Mouse (Mus musculus) thymus, postnatal 36 days (tissue): ENCODE results near the gene Cfap61.

Experiments
- DNase-seq, 2 experiments: peaks; one replicate each; pipeline ENCODE4 v3.0.0; 2022; ENCODE audit warnings: mixed read lengths in 2 of 2

Gene Cfap61

DNA sequence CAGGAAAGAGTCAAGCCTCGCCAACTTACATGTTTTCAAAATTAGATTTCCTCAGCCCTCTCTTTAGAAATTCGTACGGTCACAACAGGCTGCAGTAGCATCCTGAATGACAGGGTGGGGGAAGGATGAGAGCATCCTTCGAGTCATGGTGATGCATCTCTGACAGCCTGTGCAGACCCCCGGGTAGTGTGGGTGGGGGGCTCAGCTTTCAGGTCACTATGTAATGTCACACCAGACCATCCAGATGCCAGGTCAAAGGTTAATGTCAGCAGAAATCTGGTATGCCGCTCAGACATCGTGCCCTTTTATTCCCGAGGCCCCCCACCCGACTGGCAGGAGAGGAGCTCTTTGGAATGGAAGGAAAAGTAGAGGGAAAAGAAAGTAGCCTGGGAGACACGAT is 15.7 kb downstream of the Cfap61 start:
- DNase-seq, result no peak

DNA sequence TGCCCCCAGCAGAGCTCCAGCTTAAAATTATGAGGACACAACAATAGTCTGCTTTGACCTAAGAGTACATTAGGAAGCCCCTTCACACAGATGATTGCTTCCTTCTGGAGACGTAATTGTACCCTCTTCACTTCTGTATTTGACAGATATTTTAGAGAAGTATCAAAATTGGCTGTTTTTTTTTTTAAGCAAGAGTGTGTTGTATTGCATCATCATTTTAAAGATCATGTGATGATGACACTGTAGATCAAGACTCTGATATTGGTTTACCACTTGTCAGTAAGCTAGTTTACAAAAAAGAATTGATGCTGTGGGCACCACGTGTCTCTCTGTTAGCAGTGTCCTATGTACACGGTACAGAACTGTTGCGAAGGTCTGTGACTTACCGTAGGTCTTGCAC is 18.1 kb downstream of the Cfap61 start:
- DNase-seq, result no peak

DNA sequence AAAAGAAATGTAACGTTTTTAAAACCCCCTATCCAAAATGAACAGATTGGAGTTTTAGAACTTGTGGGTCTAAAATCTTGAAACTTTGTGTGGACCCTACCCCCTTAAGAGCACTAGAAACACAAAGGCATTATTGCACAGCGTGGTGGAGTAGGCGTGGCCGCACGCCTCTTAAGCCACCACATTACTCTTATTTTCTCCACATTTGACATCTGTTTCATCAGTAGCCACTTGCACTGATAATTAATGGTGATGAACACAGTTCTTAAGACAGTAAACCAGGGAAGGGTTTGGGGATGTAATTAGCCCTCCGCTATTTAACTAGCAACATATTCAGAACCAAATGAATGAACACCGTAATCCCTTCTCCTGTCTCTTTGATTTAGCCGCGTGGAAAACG is 21.3 kb downstream of the Cfap61 start:
- no peak for DNase-seq

DNA sequence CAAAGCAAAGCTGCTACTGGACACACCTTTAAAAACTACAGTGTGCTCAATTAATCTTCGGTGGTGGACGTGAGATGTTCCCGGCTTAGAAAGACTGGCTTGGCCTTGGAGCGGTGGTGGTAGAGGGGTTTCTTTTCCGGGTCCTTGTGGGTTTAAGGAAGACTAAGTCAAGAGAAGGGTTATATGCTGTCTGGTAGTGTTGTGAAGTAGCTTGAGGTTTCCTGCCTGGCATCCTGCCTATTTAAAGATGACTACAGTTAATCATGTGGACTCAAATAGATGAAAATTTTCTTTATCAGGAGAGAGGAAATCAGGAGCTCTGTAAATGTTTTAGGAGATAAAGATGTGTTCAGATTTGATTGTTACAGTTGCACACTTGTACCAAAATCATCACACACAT is 21.7 kb downstream of the Cfap61 start:
- DNase-seq, result no peak

DNA sequence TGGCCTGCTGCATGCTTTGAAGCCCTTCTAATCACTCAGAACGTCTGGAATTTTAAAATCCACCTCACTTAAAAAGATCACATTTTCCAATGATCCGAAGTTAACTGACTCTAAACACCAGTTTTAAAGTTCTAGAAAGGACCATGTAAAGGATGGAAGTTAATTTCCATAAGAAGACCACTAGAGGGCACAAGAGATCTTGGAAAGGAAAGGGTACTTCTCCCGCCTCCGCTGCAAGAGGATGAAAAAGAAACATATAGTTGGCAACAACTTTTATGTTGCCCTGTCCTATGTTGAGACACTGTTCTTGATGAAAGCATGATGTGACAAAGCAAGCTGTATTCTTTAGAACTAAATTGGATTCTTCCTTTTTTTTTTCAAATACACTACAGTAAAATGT is 22.9 kb downstream of the Cfap61 start:
- DNase-seq, result no peak

DNA sequence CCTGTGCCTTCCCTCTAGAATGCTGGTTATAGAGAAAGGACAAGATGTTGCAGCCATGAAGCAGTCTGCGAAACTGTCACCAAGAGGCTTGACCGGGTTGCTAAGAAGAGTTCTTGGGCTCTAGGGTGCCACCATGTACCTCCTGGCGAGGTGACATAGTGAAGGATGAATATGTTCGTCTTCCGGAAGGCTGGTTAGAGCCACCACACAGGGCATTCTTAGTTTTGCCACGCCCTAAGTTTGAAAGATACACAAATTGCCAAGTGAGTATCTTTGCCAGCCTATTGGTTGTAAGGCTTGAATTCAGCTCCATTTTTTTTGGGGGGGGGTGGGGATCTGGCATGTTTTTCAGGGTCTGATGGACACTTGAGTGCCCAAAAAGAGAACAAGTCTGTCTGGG is 23.5 kb downstream of the Cfap61 start:
- DNase-seq, result no peak

DNA sequence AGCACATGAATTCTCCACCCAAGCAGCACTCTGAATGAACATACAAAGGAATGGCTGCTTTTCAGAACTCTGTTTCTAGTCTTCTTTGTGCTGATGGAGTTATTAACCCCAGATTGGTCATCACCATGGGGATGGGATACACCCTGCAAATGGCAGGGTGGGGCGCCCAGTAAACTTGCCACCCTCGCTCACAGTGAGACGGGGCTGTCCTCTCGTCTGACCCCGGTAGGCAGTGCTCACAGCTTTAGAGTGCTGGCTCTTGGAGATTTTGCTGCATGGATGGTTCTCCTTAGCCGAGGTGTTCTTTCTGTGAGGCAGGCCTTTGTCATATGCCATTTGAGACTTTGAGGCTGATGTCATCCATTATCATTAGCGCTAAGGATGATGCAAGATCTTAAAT is 24.0 kb downstream of the Cfap61 start:
- DNase-seq, result no peak

DNA sequence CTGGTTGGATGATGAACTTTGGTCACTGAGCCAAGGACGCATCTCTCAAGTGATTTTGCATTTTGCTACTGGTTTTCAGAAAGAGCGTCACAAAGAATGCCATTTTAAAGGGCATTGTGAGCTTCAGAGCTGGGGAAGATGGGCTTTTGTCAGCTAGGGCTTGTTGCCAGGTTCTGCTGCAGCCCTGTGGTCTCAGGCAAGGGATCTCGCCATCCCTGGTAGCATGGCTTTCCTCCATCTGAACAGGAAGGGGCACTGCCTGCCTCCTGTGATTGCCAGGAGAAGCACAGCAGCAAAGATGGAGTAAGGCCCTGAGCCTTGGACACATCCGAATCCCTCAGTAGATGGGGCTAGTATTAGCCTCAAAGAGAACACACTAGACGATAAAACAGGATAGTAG is 27.3 kb downstream of the Cfap61 start:
- no peak for DNase-seq

DNA sequence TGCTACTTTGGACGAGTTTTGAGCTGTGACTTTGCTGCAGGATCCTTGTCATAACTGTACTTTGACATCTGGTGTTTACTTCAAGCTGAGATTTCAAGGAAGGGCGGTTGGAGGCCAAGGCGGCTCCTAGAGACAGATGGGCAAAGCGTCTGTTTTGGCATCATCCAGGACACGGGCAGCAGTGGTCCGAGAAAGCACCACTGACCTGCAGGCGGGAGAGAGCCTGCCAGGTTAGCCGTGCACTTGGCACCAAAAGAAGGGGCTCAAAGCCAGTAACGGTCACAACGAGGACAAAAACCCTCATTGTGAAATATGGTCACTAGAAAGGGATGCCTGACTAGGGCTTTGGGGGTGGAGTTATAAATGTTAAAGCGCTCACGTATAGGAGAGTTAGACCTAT is 36.2 kb downstream of the Cfap61 start:
- DNase-seq, result no peak

DNA sequence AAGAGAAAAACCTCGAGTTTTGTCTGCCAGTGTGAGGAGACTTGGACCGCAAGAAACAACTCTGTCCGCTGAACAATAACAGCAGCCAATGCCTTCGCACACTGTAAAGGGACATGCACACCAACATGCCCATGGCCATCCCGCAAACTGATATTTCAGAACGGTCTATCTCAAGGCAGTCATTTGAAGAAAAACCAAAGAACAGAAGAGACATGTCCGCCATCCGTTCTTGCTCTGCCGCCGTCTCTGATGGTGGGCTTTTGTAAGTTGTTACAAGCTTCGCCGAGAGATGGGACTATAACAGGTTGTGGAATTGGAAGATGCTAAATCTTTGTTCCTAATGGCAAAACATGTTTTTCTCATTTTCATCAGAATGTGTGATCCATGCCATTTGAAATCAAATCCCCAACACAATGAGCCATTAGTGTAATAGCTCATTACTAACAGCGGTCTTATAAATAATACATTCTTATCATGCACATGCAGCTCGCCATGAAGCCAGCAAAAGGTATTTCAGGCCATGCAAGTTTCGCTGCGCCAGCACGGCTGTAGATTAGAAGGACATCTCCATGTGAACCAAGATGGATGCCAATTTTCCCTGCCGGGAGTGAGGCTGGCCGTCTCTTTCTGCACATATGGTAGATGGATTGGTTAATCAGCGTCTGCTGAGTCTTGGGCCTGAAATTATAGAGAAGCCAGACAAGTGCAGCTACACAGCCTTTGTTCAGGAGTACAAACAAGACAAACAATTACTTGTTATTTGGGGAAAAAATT is 36.8 kb downstream of the Cfap61 start:
- no peak for DNase-seq

DNA sequence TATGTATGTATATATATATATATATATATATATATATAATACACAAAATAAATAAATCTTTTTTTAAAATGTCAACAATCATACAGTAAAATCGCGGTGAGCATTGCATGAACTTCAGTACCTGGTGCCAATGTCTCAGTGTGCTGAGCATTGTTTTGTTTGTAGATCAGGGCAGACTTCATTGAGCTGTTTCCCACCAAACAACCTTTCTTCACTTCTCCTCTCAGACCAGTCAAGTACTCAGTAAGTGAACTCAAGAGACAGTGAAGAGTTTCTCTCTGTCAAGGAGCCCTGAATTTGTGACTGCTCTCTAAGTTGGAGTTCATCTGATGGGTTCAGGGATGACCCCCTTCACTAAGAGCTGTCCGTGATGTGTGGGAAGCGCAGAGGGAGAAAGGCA is 38.0 kb downstream of the Cfap61 start:
- no peak for DNase-seq

DNA sequence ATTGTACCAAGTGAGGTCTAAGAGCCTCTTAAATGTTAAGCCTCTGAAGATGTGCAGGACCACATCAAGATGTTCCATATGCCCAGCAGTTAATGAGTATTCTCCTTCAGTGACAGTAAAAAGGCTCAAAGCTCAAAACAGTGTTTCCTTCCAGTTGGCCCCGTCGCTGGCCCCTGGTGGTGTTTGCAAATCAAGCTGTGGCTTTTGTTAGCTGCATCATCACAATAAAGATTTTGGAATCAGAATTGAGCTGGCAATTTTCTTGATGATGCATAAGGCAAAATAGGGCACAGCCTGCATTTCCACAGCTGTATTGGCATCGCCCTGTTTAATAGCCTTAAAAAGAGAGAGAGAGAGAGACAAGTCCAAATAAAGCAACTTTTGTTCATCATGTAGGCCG is 45.0 kb downstream of the Cfap61 start:
- DNase-seq, result no peak

DNA sequence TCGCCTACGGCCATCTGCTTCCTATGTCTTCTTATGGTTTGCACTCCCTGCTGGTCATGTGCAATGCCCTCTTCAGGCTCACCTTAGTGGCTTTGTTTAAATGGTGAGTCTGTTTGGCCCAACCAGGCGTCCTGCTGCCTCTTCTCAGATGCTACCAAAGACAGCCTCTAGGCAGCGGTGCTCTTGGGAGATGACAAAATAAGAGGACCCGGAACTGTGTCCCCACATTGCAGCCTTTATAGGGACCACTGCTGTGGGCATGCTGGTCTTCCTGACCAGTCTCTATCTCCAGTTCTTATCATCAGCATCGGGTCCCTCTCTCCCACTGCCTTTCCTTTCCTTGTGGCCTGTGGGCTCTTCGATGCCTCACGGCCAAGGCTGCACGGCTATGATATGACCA is 46.3 kb downstream of the Cfap61 start:
- no peak for DNase-seq

DNA sequence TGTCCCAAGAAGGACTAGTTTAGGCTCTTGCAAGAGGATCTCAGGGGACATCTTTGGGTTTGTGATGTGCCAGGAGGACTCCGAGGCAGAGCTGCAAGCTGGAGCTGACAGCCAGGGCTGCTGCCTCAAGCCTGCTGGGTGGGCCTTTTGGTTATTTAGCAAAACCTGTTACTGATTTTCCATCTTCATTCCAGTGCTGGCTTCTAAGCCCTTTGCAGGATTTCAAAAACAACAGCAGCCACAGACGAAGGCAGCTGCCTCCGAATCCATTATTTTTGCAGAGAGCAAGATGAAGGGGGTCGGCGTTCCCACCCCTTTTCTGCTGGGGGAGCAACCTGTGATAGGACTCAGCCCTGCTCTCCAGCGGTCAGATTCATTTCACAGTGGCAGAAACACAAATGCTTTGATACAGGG is 47.1 kb downstream of the Cfap61 start:
- no peak for DNase-seq

DNA sequence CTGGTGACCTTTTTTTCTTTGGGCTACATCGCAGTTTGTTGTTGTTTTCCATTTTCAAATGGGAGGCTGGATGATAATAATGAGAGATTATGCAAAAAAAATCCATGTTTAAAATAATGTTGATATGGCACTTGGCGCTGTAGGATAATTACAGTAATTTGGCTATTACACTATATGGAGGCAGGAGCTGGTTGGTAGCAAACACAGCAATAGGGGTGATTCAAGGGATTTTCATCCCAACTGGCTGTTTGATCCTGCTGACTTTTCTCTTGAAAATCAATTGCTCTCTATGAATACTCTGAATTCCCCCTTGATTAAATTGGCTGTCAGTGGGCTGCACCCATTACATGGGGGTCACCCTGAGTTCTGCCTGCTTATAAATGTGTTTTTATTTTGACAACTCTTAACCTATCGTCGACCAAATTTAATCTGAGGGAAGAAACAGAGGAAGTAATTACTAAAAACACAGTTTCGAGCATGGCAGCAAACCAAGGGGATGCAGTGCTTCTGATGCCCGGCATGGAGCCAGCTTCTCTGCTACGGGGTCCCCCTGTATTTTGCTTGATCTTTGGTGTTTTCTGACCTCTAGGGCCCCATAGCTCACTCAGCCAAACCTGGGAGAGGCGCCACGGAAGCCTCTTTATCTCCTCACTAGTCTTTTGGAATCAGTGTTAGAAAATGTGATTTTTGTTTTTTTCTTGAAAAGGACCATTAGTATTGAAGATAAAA is 47.9 kb downstream of the Cfap61 start:
- DNase-seq, result no peak

DNA sequence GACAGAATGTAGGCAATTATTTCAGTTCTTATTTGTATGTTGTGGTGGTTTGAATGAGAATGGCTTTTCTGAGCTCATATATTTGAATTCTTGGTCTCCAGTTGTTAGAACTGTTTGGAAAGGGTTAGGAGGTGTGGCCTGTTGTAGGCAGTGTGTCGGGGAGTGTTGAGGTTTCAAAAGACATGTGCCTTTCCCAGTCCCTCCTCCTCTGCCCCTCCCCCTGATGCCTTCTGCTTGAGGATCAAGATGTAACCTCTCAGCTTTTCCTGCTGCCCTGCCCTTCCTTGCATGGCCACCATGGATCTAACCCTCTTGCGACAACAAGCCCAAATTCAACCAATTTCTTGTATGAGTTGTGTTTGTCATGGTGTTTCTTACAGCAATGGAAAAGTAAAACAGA is 53.2 kb downstream of the Cfap61 start:
- no peak for DNase-seq

DNA sequence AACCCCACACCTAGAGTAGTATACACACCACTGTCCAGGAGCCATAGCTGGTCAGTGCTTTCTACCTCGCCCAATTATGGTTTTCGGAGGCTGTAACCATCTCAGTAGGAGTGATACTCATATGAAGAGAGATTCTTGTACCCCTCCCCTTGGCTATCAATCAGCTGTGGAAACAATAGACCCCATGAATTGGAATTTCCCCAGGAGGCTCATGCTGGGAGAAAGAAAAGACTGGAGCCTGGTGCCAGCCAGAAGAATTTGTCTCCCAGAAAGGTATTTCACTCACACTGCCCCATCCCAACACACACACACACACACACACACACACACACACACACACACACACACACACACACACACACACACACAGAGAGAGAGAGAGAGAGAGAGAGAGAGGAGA is 55.9 kb downstream of the Cfap61 start:
- DNase-seq, result no peak

DNA sequence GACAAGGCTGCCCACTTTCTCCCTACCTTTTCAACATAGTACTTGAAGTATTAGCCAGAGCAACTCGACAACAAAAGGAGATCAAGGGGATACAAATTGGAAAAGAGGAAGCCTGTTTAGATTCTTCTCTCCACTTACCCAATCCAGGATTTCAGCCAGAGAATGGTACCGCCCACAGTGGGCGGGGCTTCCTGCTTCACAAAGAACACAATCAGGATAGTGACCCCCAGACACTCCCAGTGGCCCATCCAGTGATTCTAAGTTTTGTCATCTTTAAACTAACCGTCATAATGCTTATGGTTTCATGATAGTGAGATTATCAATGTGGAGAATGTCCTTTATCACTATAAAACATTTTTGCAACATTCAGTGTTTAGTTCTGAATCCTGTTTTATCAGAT is 61.9 kb downstream of the Cfap61 start:
- DNase-seq, result no peak

DNA sequence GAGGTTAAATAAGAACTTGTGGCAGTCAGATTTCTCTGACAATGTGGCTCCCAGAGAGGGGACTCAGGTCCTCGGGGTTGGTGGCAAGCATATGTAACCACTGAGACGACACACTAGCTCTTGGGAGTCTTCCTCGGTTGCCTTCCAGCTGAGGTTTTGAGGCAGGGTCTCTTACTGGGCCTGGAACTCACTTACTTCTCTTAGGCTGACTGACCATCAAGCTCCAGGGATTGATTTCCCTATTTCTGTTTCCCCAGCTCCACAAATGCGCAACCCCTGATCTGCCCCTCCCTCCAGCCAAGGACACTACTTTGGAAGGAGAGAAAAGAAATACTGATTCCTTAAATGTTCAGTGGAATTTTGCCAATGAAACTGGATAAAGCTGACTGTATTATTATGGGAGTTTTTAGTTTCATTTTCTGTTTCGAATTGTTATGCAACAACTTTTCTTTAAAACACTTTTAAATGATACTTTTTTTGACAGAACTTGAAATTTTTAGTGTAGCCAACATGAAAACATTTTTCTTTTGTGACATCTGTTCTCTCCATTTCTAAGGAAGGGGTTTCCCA is 63.5 kb downstream of the Cfap61 start:
- DNase-seq, result no peak

DNA sequence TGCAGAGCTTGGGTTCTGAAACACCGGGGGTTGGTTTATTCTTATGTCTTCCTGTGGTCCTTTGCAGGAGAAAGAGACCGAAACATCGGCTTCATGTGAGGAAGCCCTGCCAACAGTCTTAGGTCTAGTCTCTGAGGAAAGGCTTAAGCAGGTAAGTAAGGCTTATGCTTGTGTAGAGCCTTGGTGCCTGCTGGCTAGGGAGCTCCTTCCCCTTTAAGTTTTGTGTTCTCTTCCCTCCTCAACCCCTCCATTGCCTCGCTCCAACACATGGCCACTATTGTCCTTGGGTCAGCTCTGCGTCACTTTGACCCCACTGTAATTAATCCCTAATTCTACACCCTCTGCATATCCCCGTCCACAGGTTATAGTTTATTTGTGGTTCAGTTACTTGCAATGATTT is 74.2 kb downstream of the Cfap61 start:
- DNase-seq, result no peak

DNA sequence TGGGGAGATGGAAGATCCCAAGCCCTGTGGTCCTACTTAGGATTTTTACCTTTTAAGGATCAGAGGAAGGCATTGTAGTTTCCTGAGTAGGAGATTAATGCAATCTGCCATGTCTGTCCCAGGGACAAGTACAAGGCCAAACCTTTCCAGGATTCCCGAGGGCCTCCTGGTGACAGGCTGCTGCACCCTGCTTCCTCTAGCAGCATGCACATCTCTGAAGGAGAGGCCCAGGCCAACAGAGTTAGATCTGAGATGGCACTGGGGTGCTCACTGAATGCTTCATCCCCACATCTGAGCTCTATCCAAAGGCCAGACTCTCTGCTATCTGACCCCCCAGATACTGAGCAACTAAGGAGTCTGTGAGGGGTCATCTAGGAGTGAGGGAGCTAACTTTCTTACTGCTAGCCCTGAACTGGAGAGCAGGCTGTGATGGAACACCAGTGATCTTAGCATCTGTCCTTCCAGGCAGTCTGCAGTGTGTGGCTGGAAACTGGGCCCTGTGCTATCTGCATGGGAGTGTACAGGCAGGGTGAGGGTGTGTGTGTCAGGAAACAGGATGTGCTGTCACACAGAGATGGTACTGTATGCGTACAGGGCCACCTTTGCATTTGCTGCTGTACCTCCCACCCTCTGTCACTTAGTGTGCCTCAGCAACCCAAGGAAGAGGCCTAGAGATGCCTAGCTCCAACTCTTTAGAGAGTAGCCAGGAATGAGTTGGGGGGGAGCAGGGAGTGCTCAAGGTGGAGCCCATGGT is 75.2 kb downstream of the Cfap61 start:
- no peak for DNase-seq

DNA sequence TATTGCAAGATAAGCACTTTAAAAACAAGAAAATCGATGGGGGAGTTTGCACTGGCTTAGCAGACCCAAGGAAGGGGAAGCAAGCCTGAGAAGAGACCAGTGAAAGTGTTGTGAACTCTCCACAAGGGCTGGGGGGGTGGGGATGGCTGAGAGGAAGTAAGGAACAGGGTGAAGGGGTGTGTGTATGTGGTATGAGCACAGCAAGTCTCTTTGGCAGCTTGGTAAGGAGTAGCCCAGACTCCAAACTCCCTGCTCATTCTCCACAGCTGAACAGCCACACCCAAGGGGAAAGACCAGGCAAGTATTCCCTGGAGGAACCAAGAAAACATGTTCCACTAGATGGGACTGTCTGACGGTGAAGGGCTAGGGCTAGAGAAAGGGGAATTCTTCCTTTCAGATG is 76.2 kb downstream of the Cfap61 start:
- DNase-seq, result no peak

DNA sequence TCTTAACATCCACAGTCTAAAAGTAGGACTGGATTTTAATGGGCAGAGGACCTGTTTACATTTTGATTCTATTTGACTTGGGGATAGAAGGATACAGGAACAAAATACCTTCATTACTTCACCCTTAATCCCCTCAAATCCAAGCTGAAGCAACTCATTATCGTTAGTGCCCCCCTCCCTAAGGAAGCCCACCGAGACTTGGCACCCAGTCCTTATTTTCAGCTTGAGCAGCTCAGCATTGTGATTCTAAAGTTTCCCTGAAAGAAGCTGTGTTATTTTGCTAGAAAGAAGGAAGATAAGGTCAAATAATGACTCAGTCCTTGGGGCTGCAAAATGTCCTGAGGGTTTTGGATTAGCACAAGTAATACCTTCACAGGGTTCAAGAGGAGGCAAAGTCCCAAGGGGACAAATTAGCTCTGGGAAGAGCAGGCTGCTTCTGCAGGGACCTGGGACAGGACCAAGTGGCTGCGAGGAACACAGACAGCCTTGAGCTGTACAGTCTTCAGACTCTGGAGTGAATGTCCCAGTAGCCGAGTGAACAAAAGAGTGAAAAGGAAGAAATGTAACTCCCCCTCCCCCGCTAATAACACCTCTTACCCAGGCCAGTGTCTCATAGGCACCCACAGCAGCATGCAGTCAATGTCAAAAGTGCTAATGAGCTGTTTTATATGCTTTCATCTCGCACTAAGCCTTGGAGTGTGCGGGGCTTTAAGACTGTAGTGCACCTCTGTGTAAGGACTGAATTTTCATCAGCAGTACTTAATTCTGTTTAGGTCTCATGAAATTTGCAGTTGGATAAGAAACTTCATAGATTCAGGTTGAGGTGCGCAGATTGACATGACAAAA is 81.0 kb downstream of the Cfap61 start:
- DNase-seq, result no peak
